Mouse (Mus musculus): ENCODE results near the gene Olfr642. TPM values are rescaled to one million over a fixed set of nuclear protein-coding genes. Genes with fewer than 3 reads are reported as not detected.

Olfr642 gene
- total RNA-seq (2023) = not detected

GRCm38 (mm10) chr7:104052566-104052965 is at the start of gene Olfr642:
TSS of gene Olfr642 (minus strand) at chr7:104052666.

GRCm38 (mm10) chr7:104085365-104085764 is 32.9 kb upstream of the Olfr642 start, which contains the start of gene Olfr645:
TSS of gene Olfr645 (minus strand) at chr7:104085465.

GRCm38 (mm10) chr7:104071769-104072168 is 19.3 kb upstream of the Olfr642 start, which contains the start of gene Olfr644:
TSS of gene Olfr644 (minus strand) at chr7:104071869.

GRCm38 (mm10) chr7:104061345-104061744 is 8.9 kb upstream of the Olfr642 start, which contains the start of gene 4930516K23Rik:
TSS of gene 4930516K23Rik (minus strand) at chr7:104061445.

GRCm38 (mm10) chr7:104035145-104035544 is 17.3 kb downstream of the Olfr642 start, which contains the start of gene Olfr641:
TSS of gene Olfr641 (plus strand) at chr7:104035445.

GRCm38 (mm10) chr7:104025473-104025872 is 27.0 kb downstream of the Olfr642 start, which contains the start of gene Olfr640:
TSS of gene Olfr640 (minus strand) at chr7:104025573.

GRCm38 (mm10) chr7:104017203-104017602 is 35.3 kb downstream of the Olfr642 start, which contains the start of gene Olfr639:
TSS of gene Olfr639 (minus strand) at chr7:104017303.

GRCm38 (mm10) chr7:103998446-103998845 is 54.0 kb downstream of the Olfr642 start, which contains the start of gene Olfr638:
TSS of gene Olfr638 (plus strand) at chr7:103998746.

Other genes with a start within 250 kb of the Olfr642 start
- 328 TPM for gene Hbb-bt, start 238.7 kb downstream of the Olfr642 start, total RNA-seq (2023)
- 2,192 TPM for gene Hbb-bs, start 224.6 kb downstream of the Olfr642 start, total RNA-seq (2023)
- gene Hbb-bh2, start 212.1 kb downstream of the Olfr642 start, total RNA-seq (2023) = not detected
- gene Hbb-bh1, start 209.5 kb downstream of the Olfr642 start, total RNA-seq (2023) = not detected
- not detected for gene Hbb-y, start 199.4 kb downstream of the Olfr642 start, total RNA-seq (2023)
- gene Olfr66, start 166.4 kb downstream of the Olfr642 start, total RNA-seq (2023) = not detected
- gene Olfr64, start 158.2 kb downstream of the Olfr642 start, total RNA-seq (2023) = not detected
- gene Olfr65, start 149.2 kb downstream of the Olfr642 start, total RNA-seq (2023) = not detected
- gene Olfr631, start 123.8 kb downstream of the Olfr642 start, total RNA-seq (2023) = not detected
- not detected for gene Olfr632, start 118.3 kb downstream of the Olfr642 start, total RNA-seq (2023)
- not detected for gene Olfr633, start 108.2 kb downstream of the Olfr642 start, total RNA-seq (2023)
- gene Olfr635, start 81.5 kb downstream of the Olfr642 start, total RNA-seq (2023) = not detected
- not detected for gene Olfr638, start 53.9 kb downstream of the Olfr642 start, total RNA-seq (2023)
- gene Olfr639, start 35.4 kb downstream of the Olfr642 start, total RNA-seq (2023) = not detected
- not detected for gene Olfr640, start 27.1 kb downstream of the Olfr642 start, total RNA-seq (2023)
- not detected for gene Olfr641, start 17.2 kb downstream of the Olfr642 start, total RNA-seq (2023)
- gene 4930516K23Rik, start 8.8 kb upstream of the Olfr642 start, total RNA-seq (2023) = not detected
- gene Olfr644, start 19.2 kb upstream of the Olfr642 start, total RNA-seq (2023) = not detected
- gene Olfr645, start 32.8 kb upstream of the Olfr642 start, total RNA-seq (2023) = not detected
- gene Olfr646, start 52.2 kb upstream of the Olfr642 start, total RNA-seq (2023) = not detected
- gene Ubqln5, start 77.2 kb upstream of the Olfr642 start, total RNA-seq (2023) = not detected
- gene Olfr643, start 84.7 kb upstream of the Olfr642 start, total RNA-seq (2023) = not detected
- not detected for gene Ubqln3, start 90.6 kb upstream of the Olfr642 start, total RNA-seq (2023)
- not detected for gene Ubqlnl, start 97.9 kb upstream of the Olfr642 start, total RNA-seq (2023)
- not detected for gene Olfm5, start 112.2 kb upstream of the Olfr642 start, total RNA-seq (2023)
- gene Olfr648, start 130.7 kb upstream of the Olfr642 start, total RNA-seq (2023) = not detected
- not detected for gene Olfr649, start 143.3 kb upstream of the Olfr642 start, total RNA-seq (2023)
- not detected for gene Trim6, start 166.1 kb upstream of the Olfr642 start, total RNA-seq (2023)
- gene Trim34a, start 191.8 kb upstream of the Olfr642 start, total RNA-seq (2023) = 28.4 TPM
- 23.9 TPM for gene Trim5, start 235.4 kb upstream of the Olfr642 start, total RNA-seq (2023)

All from CD8-positive naive resting alpha-beta T cell, adult 57 days (primary cell).